Mouse (Mus musculus): Measurements from ENCODE around the gene Tmem108. TPM values are rescaled to one million over a fixed set of nuclear protein-coding genes. Genes with fewer than 3 reads are reported as not detected.

Gene Tmem108
- polyA plus RNA-seq, 1 experiment from 2014 or later, result 3.3 TPM

DNA sequence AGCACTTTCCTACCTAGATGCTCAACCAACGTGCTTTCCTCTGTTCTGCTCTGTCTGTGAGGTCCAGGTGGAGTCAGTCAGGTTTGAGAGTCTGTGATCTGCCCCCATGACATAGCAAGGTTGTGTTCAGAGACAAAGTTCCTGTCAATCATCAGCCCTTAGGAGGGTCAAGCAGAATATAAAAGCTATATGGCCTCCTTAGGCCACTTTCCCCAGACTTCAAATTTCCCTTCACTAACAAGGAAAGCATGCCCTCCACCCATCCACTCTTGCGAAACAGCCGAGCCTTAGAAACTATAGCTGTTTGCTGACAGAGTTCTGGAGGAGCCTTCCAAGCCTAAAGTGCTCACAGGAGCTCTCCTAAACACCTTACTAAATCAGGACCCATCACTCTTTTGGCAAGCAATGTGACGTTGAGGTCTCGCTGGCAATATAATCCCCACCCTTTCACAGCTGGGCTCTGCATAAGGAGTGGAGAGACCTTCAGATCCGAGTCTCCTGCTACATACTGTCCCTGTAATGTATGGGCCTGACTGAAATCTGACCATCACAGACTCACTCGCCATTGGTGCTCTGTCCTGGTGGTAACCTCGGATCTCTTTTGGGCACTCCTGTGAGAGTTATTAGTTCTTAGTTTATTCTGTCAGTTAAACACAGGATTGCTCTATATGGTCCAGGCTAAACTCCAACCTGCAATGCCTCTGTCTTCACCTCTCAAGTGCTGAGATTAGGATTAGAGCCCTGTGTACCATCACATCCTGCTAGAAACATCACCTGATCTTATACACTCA is 54.4 kb downstream of the Tmem108 start:
- H3K36me3 ChIP-seq (ENCODE audit: control insufficient read depth, insufficient read depth), result no peaks in the 10 kb centered on the region
- no peak for ATAC-seq
- no peak overlapping the region for H3K27ac ChIP-seq (ENCODE audit: low read depth, low read length)
- H3K9ac ChIP-seq (ENCODE audit: low read depth, low read length), result no peak overlapping the region
- TF ChIP-seq CTCF (IDR thresholded peaks at IDR 0.05; ENCODE audit: low read depth), result no peak
- H3K4me3 ChIP-seq (ENCODE audit: low read depth, low read length), result no peak overlapping the region
- no peak overlapping the region for H3K4me2 ChIP-seq (replicated peaks; ENCODE audit: low read depth)
- H3K27me3 ChIP-seq (replicated peaks; ENCODE audit: control insufficient read depth, insufficient read depth, low read length), result no peaks in the 10 kb centered on the region
- no peaks in the 10 kb centered on the region for H3K4me1 ChIP-seq (replicated peaks; ENCODE audit: control insufficient read depth, insufficient read depth, low read length)
- no peaks in the 10 kb centered on the region for H3K9me3 ChIP-seq (ENCODE audit: control insufficient read depth)
- 71% methylated on average over 8 of the region's 8 CpGs for WGBS

DNA sequence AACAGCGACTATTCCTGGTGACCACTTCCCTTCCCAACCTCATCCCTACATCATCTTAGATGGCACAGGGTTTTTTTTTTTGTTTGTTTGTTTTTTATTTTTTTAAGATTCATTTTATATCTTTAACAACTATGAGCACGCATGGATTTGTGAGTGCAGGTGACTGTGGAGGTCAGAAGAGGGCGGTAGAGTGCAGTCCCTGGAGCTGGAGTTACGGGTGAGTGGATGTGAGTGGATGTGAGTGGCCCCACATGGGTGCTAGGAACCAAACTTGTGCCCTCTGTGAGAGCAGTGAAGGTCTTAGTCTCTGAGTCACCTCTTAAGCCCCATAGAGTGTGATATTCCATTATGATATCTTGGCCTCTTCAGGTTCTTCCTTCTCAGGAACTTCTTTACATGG is 55.9 kb downstream of the Tmem108 start:
- Histone ChIP-seq H3K27ac (ENCODE audit: low read depth, low read length) (no peak overlapping the region), H3K9me3 (ENCODE audit: control insufficient read depth) (no peaks in the 10 kb centered on the region), H3K4me1 (replicated peaks; ENCODE audit: control insufficient read depth, insufficient read depth, low read length) (no peaks in the 10 kb centered on the region), H3K36me3 (ENCODE audit: control insufficient read depth, insufficient read depth) (no peaks in the 10 kb centered on the region), H3K4me2 (replicated peaks; ENCODE audit: low read depth) (no peak overlapping the region), H3K9ac (ENCODE audit: low read depth, low read length) (no peak overlapping the region), H3K4me3 (ENCODE audit: low read depth, low read length) (no peak overlapping the region), H3K27me3 (replicated peaks; ENCODE audit: control insufficient read depth, insufficient read depth, low read length) (no peaks in the 10 kb centered on the region)
- WGBS, result 95% methylated on average over 4 of the region's 4 CpGs
- ATAC-seq, result no peak
- TF ChIP-seq CTCF (IDR thresholded peaks at IDR 0.05; ENCODE audit: low read depth), result no peak

DNA sequence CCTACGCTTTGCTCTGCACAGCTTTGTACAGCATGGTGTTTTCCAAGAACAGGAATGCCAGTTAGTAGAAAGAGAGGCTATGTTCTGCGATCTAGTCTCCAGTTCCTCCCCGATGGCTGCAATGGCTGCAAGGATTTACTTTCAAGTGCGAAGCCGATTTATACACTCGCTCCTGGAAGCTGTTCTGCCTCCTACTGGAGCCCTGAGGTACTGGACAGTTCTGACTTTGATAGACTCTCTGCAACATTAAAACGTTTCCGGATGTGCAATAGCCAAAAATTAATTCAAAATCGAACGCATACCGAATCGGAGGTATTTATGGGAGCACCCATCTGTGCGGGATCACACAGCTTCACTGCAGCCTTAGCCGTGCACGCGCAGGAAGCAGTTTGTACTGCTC is 58.6 kb downstream of the Tmem108 start:
- 0 out of 2 replicates have a peak, but pooled peaks have one; percentile 19 for TF ChIP-seq CTCF (IDR thresholded peaks at IDR 0.05; ENCODE audit: low read depth)
- WGBS, result 90% methylated on average over 16 of the region's 16 CpGs
- no peaks in the 10 kb centered on the region for H3K27me3 ChIP-seq (replicated peaks; ENCODE audit: control insufficient read depth, insufficient read depth, low read length)
- H3K4me2 ChIP-seq (replicated peaks; ENCODE audit: low read depth), result no peak overlapping the region
- H3K27ac ChIP-seq (ENCODE audit: low read depth, low read length), result no peak overlapping the region
- no peaks in the 10 kb centered on the region for H3K4me1 ChIP-seq (replicated peaks; ENCODE audit: control insufficient read depth, insufficient read depth, low read length)
- no peak overlapping the region for H3K9ac ChIP-seq (ENCODE audit: low read depth, low read length)
- no peaks in the 10 kb centered on the region for H3K9me3 ChIP-seq (ENCODE audit: control insufficient read depth)
- H3K4me3 ChIP-seq (ENCODE audit: low read depth, low read length), result no peak overlapping the region
- H3K36me3 ChIP-seq (ENCODE audit: control insufficient read depth, insufficient read depth), result no peaks in the 10 kb centered on the region
- ATAC-seq, result no peak

DNA sequence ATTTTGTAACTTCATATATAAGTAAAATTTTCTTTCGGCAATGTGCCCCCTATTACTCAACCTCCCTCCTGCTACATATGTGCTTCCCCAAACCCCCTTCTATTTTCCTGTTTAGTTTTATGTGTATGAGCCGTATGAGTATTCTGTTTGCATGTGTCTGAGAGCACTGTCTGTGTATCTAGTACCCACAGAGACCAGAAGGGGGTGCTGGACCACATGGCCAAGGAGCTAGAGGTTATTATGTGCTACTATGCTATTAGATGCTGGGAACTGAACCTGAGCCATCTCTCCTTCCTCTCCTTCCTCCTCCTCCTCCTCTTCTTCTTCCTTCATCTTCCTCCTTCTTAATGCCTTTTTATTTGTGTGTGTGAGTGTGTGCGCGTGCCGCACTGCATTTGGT is 59.2 kb downstream of the Tmem108 start:
- Histone ChIP-seq H3K4me2 (replicated peaks; ENCODE audit: low read depth) (no peak overlapping the region), H3K9ac (ENCODE audit: low read depth, low read length) (no peak overlapping the region), H3K36me3 (ENCODE audit: control insufficient read depth, insufficient read depth) (no peaks in the 10 kb centered on the region), H3K4me3 (ENCODE audit: low read depth, low read length) (no peak overlapping the region), H3K4me1 (replicated peaks; ENCODE audit: control insufficient read depth, insufficient read depth, low read length) (no peaks in the 10 kb centered on the region), H3K27ac (ENCODE audit: low read depth, low read length) (no peak overlapping the region), H3K27me3 (replicated peaks; ENCODE audit: control insufficient read depth, insufficient read depth, low read length) (no peaks in the 10 kb centered on the region), H3K9me3 (ENCODE audit: control insufficient read depth) (no peaks in the 10 kb centered on the region)
- peak; percentile 51 for TF ChIP-seq CTCF (IDR thresholded peaks at IDR 0.05; ENCODE audit: low read depth)
- 95% methylated on average over 5 of the region's 5 CpGs for WGBS
- ATAC-seq, result no peak

DNA sequence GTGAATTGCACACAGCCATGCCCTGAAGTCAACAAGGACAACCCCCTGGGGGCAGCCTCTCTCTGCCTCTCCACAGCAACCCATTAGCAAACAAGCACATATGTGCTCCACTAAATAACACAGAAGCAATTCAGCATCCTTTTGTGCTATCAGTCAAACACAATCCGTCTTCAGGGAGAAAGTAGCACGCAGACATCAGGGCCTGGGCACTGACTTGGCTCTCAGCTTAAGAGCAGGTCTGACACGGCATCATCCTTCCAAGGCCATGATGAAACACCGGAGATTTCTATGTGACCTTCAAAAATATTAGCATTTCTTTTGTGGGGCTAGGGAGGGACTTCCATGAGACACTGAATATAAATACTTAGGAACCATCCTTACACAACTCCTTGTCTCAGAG is 60.2 kb downstream of the Tmem108 start:
- Histone ChIP-seq H3K4me3 (ENCODE audit: low read depth, low read length) (no peak overlapping the region), H3K9ac (ENCODE audit: low read depth, low read length) (no peak overlapping the region), H3K4me2 (replicated peaks; ENCODE audit: low read depth) (no peak overlapping the region), H3K4me1 (replicated peaks; ENCODE audit: control insufficient read depth, insufficient read depth, low read length) (no peaks in the 10 kb centered on the region), H3K9me3 (ENCODE audit: control insufficient read depth) (no peaks in the 10 kb centered on the region), H3K36me3 (ENCODE audit: control insufficient read depth, insufficient read depth) (no peaks in the 10 kb centered on the region), H3K27ac (ENCODE audit: low read depth, low read length) (no peak overlapping the region), H3K27me3 (replicated peaks; ENCODE audit: control insufficient read depth, insufficient read depth, low read length) (no peaks in the 10 kb centered on the region)
- WGBS, result 84% methylated on average over 4 of the region's 4 CpGs
- ATAC-seq, result no peak
- no peak for TF ChIP-seq CTCF (IDR thresholded peaks at IDR 0.05; ENCODE audit: low read depth)

DNA sequence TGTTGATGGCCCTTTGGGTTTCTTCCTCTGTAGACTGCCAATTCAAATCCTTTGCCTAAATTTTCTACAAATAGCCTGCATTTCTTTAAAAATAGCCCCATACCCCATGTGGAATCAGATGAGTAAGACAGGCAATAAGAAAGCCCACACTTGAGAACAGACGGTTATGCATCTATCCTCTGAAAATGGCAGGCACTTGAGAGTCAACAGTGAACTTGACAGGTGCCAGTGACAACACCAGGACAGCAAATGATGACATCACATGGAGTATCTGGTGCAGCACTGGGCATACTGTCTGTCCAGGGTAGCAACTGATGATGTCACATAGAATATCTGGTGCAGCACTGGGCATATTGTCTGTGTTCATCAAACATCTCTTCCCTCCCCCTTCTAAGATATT is 61.4 kb downstream of the Tmem108 start:
- H3K27me3 ChIP-seq (replicated peaks; ENCODE audit: control insufficient read depth, insufficient read depth, low read length), result no peaks in the 10 kb centered on the region
- 88% methylated on average over 1 of the region's 1 CpGs for WGBS
- no peaks in the 10 kb centered on the region for H3K9me3 ChIP-seq (ENCODE audit: control insufficient read depth)
- H3K27ac ChIP-seq (ENCODE audit: low read depth, low read length), result no peak overlapping the region
- H3K9ac ChIP-seq (ENCODE audit: low read depth, low read length), result no peak overlapping the region
- H3K36me3 ChIP-seq (ENCODE audit: control insufficient read depth, insufficient read depth), result no peaks in the 10 kb centered on the region
- no peak for TF ChIP-seq CTCF (IDR thresholded peaks at IDR 0.05; ENCODE audit: low read depth)
- H3K4me3 ChIP-seq (ENCODE audit: low read depth, low read length), result no peak overlapping the region
- no peak for ATAC-seq
- no peak overlapping the region for H3K4me2 ChIP-seq (replicated peaks; ENCODE audit: low read depth)
- no peaks in the 10 kb centered on the region for H3K4me1 ChIP-seq (replicated peaks; ENCODE audit: control insufficient read depth, insufficient read depth, low read length)
